Mouse (Mus musculus): ENCODE measurements around the gene Neurl3.
A peak's percentile ranks its signal among the peaks of the same experiment; 100 is the strongest.

Neurl3 gene

DNA sequence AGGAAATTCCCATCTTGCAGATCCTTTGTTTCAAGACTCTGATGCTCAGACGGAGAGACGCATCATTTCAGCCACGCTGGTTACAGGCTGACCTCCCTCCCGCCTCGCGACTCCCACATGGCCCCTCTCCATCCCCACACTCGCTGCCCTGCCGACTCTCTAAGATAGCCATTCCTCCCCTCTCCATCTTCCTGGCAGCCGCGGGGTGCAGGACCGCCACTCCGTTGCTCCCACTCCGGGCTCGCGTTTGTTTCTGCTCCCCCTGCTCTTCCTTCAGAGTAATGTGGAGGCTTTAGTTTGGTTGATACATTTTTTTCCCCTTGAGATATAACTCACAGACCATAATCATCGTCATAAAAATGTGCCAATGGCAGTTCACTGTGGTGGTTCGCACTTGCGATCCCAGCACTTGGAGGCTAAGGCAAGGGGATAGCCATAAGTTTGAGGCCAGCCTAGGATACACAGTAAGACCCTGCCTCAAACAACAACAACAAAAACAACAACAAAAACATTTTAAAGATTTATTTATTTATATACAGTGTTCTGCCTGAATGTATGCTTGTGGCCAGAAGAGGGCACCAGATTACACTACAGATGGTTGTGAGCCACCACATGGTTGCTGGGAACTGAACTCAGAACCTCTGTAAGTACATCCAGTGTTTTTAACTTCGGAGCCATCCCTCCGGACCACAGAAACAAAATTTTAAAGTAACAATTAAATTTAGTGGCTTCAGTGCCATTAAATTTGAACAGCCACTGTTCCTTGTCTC is 18.4 kb downstream of the Neurl3 start:
- no peak for DNase-seq

DNA sequence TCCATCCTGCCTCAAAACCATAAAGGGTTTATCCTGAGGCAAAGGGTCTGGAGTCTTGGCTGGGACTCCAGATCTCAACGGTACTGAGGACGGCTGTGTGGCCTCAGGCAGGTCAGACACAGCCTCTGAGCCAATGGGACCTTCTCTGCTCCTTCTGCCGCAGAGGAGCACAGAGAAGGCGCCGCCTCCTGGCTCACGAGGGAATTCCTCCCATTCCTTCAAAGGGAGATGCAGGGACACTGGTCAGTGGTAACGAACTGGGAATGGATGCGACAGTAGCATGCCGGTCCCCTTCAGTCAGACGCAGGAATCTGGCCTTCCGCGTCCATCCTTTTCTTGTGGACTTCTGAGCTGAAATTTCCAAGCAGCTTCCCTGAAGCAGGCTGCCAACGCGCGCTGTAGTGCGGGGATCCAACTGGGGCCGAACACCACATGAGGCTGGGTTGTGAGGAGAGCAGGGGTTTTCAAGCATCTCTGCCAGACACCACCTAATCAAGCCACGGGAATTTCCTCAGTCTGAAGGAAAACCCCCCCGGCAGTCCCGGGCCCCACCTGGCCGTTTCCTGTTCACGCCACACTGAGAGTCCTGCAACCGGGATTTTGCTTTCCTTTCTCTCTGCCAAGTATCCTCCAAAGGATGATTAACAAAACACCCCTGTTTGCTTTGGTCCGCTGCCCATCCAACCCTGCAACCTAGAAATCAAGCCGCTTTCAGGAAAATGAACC is 19.7 kb downstream of the Neurl3 start:
- peak; percentile 77 for DNase-seq

DNA sequence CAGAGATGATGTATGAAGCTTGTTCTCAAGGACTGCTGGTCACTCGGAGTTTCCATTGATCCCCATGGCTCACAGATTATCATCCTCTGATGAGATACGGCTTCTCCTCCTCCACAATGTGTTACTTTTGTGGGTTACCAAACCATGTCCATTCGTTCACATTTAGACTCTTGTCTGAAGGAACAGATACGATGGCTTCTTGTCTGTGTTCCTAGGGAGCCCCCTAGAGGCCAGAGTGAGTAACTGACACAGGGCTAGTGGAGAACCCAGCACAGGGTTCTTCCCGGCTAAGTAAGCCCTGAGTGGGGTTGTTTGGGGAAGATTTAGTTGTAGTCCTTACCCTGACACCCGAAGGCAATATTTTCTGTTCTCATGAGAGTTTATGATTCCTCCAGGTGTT is 21.7 kb downstream of the Neurl3 start:
- DNase-seq: peak; percentile 82

DNA sequence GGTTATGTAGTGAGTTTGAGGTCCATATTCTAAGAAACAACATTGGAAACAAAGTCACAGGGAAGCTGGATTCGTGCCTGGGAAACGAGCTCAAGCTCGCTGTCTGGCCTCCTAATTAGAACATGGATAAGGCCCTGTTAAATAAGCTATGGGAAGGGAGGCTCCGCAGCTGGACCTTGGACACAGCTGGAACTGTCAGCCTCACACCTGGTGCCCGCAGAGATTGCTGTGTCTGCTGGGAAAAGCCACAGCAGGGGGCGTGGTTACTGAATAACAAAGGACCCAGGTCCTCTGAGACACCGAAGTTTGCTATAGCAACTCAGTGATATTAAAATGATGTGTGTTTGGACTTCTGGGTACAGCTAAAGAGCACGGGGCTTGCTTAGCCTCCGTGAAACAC is 23.1 kb downstream of the Neurl3 start:
- peak; percentile 38 for DNase-seq

DNA sequence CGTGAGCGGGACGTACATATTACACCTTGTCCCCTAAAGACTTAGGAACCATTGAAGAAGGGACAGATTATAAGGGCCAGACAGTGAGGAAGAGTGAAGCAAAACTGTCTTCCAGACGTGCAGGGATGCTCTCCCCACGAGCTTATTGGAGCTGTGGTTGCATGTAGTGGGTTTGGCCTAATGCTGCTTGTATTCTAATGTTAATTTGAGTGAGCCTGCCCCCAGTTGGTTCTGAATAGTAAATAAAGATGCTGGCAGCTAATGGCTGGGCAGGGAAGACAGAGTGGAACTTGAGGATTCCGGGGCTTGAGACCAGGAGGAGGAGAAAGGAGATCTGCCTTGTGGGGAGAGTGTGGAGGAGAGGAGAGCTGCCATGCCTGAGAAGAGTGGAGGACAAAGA is 27.8 kb downstream of the Neurl3 start:
- no peak for DNase-seq

DNA sequence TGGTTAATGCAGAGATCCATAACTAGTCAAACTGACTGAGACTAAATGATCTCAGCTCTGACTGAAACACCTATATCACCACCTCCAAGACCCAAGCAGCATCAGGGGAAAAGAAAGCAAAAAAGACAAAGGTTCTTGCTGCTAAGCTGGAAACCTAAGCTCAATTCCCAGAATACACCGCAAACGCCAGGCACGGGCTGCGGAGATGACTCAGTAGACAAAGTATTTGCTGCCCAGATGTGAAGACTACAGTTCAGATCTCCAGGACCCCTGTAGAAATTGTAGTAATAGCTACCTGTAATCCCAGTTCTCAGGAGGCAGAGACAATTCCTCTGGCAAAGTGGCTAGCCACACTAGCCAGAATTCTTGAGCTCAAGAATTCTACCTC is 29.7 kb downstream of the Neurl3 start:
- no peak for DNase-seq

DNA sequence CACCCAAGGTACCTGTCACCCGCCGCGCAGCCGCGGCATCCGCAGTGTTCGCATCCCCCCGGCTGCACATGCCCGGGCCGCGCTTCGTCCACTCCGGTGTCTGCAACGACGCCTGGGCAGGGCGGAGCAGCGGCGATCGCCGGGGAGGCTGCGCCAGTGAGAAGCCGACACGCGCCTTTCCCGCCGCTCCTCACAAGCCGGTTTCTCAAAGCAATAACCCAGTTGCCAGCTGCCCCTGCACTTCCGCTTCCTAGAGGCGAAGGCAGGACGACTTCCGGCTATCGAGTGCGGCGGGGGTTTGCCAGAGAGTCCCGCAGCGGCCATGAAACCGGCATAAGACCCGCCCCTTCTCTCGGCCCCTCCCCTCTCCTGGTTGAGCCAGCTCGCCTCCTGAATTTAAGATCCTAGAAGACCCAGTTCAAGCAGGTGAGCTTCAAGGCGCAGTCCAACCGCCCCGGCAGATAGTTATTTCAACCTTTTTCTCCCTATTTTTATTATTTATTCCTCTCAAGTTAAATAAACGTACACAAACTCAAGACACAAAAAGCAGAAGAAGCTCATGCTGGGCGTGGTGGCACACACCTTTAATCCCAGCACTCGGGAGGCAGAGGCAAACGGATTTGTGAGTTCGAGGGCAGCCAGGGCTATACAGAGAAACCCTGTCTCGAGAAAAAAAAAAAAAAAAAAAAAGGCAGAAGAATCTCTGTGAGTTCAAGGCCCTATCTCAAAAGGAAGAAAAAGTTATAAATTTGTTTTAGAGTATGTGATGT is 30.2 kb downstream of the Neurl3 start, which contains the start of gene Uggt1:
Gene Uggt1, minus strand, starts transcription at position 663 of the 770 bp plus-strand sequence.
- DNase-seq: peak; percentile 96

DNA sequence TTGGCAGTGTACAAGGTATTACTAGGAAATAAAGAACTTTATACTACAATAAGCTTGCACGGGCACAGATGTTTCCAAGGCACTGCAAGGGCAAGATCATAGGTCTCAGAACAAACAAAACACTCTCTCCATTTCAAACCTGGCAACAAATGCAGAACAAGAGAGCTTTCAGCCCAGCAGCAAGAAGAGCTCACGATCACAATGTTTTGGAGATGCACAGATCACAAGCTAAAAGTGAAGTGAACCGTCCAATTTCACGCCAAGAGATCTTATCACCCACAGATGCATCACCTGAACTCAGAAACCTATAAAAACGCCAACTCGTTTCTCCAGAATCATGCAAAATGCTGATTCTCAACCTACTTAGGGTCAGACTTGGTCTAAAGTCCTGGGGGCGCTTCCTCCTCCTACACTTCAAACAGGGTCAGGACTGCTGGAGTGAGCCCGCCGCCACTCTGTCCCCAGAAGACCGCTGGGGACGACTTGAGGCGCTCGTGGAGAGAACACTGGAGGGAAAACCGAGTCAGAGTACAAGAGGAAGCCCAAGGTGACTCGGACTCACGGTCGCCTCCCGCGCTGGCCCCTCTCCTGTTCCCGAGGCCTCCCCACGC is 30.9 kb downstream of the Neurl3 start:
- DNase-seq: no peak

DNA sequence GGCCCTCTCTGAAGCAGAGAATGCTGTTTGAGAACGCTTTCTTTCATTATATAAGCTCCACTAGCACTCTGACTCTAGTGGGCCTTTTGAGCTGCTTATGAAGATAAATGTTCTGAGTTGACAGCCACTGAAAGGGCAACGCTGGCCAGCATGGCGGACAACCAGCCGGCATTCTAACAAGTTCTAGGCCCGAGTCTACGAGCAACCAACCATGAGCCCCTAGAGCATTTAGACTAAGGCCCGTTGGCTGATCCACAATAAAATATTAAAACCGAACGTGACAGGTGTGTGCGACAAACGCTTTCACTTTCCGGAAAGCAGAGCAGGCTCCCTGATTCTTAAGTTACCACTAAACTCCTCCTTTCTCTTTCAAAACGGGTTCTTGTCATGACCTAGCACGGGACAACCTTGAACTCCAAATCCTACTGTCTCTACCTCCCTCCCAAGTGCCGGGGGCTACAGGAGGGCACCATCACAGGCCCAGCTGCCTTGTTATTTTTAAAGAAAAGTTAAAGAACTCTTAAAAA is 32.5 kb downstream of the Neurl3 start:
- no peak for DNase-seq

DNA sequence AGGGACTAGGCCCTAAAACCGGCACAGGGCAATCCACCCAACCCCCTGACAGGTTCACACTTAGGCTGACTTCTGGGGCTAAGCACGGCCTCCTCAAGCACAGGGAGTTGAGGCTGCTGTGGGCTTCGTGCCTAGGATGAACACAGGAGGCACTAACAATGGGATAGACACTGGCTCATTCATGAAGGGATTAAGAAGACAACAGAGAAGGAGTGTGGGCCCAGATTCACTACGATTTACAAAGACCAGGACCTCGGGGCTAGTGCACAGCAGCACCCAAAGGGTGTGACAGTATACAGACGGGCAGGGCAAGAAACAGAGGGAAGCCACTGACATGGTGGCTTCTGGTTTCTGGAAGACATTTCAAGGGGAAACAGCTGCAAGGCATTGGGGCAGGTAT is 34.3 kb downstream of the Neurl3 start:
- DNase-seq: no peak

DNA sequence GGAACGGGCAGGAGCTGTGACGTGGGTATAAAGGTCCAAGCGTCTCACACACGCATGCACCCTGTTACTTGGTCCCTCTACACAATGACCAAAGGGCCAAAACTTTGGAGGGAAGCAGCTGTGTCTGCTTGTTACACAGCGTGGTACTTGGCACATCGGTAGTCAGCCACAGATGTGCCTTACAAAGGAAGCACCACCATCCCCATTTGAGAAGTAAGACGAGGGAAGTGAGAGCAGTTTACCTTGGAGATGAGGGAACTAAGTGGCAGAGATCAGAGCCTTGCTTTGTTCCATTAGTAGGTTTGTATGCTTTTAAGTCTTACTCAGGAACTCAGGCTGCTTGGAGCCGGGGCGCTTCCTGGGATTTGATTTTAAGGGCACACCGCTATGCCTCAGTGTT is 35.1 kb downstream of the Neurl3 start:
- DNase-seq: no peak

DNA sequence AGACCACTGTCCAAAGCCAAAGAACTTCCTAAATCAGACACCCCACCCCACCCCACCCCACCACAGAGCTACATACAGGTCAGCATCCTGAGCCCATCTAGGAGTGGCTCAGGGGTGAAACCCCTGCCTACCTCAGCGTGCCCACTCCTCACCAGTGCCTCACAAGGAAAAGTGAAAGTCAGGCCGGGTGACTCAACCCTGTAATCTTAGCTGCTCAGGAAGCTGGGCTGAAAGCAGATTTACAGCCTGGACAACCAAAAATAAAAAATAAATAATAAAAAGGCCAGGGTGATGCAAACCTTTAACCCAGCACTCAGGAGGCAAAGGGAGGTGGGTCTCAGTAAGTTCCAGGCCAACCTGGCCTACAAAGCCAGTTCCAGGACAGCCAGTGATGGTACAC is 38.6 kb downstream of the Neurl3 start:
- no peak for DNase-seq

DNA sequence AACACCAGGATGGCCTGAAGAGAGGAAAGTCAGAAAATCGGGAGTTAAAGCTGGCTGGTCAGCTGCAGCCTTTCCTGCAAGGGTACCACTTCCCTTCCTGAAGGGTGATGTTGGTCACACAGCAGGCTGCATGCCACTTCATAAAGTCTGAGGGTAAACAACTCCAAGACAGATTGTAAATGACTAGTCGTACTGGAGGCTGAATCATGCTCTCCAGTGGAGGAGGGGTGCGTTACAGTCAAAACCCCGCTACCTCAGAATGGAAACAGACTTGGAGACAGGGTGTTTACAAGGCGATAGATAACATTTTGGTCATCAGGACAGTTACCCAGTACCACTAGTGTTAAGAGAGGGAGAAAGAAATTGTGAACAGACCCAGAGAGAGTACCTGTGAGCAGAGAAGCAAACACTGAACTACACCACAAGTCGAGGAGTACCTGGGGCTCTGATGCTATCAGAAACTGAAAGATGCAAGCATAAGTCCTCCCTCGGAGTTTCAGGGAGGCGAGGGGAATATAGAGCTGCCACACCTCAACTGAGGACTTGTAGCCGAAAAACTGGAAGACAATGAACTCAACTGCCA is 39.3 kb downstream of the Neurl3 start:
- no peak for DNase-seq

DNA sequence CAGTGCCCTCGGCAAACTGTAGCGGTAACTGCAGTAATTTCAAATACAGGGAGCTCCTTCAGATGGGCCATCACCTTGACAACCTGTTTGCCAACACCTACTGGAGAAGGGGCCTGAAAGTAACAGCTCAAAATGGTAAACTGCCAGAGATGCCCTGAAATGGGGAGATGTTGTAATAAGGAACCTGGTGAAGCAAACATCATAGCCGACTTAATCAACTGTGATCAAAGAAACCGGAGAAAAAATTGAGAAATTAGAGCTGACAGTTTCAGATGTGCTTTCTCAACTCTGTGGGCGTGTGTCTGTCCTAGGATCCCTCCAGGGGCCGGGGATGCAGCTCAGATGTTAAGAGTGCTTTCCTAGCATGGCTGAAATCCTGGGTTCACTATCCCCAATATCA is 41.3 kb downstream of the Neurl3 start:
- no peak for DNase-seq

DNA sequence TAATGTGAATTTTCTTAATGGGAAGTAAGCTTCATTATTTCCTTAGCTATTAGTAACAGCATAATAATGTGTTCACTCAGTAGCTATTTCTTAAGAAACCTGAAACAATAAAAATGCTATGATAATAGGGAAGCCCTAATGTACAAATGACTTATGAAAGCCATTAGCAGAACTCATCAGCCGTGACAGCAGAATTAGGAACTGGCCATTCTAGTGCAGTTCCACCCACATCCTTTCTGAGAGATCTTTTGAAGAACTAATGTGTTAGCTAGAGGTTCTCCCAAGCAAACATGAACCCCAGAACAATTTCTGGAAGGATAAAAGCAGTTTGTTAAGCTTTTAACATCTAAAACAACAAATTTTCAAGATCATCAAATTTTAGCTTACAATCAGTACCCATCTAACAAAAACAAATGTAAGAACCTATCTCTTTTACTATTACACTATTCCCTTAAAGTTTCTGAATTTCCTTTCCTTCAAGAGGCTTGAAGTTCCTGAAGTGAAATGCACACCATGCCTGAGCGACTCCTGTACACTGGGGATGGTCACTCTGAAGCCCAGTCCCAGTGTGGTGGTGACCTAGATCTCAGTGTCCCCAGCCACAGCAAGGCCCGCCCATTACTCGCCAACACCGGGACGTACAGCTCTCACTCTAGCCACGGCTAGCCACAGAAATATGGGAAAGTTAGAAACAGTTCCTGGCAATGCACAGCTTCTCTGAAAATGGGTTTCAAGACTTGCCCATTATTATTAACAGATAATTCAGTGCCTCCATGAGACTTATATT is 43.4 kb downstream of the Neurl3 start:
- no peak for DNase-seq

DNA sequence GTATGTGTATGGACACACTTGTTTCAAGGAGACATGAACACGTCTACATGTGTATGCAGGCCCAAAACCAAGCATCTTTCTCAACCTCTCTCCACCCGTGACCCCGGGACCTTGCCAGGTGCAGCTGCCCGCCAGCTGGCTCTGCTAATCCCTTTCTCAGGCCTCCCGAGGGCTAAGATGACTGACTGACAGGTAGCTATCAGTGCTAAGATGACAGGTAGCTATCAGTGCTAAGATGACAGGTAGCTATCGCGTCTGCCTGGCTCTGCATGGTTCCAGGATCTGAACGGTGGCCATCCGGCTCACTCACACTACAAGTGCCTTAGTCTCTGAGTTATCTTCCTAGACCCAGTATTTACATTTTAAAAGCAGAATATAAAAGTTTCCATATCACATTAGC is 46.0 kb downstream of the Neurl3 start:
- no peak for DNase-seq

DNA sequence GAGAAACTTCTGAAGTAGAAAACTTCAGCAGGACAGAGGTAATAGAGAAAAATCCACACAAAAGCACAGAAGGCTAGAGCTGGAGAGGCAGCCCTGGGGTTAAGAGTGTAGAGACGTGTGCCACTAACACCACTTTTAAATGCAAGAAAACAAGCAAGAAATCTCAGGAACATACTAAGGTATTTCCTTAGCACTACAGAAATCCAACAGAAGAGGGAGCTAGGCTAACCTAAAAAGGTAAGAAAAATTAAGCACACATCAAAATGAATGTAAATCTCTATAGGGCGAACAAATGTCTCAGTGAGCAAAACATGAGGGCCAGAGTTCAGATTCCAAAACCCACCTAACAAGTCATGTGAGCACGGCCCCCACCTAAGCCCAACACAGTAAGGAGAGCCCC is 49.8 kb downstream of the Neurl3 start:
- DNase-seq: peak; percentile 30

All from kidney, adult 9 months (tissue).